Mouse (Mus musculus): ENCODE measurements around the gene Klhdc10. TPM values are rescaled to one million over a fixed set of nuclear protein-coding genes. Genes with fewer than 3 reads are reported as not detected.

Gene Klhdc10
- polyA plus RNA-seq, 1 experiment from 2014 or later: 6.0 TPM

- Histone ChIP-seq H3K9ac (ENCODE audit: low read length) (peak within 1 kb of the TSS; percentile 82), H3K4me2 (replicated peaks; ENCODE audit: low read depth) (peak within 1 kb of the TSS; percentile 61), H3K36me3 (ENCODE audit: control insufficient read depth, insufficient read depth, low read length) (no peaks in the 10 kb centered on the region), H3K4me3 (ENCODE audit: low read depth, low read length) (peak within 1 kb of the TSS; percentile 75), H3K9me3 (ENCODE audit: control insufficient read depth, low read length) (no peaks in the 10 kb centered on the region), H3K27me3 (ENCODE audit: control insufficient read depth, insufficient read depth, low read length) (no peaks in the 10 kb centered on the region), H3K4me1 (replicated peaks; ENCODE audit: control insufficient read depth, insufficient read depth) (no peaks in the 10 kb centered on the region), H3K27ac (replicated peaks) (peak within 1 kb of the TSS; percentile 67)
- TF ChIP-seq EP300 (optimal IDR thresholded peaks at IDR 0.05) (no peak), CTCF (IDR thresholded peaks at IDR 0.05; ENCODE audit: low read depth) (no peak)
- WGBS: 16% methylated on average over 33 of the region's 33 CpGs
- peak; percentile 87 for ATAC-seq (ENCODE audit: low FRiP score, low TSS enrichment)
- peak; percentile 82 for DNase-seq (ENCODE audit: low spot score)
These were observed 10.7 kb upstream of the Klhdc10 start, which contains the start of gene Zc3hc1 for GRCm38 (mm10) chr6:30390714-30391697. Gene Zc3hc1 (minus strand): TSS chr6:30391028.

DNA sequence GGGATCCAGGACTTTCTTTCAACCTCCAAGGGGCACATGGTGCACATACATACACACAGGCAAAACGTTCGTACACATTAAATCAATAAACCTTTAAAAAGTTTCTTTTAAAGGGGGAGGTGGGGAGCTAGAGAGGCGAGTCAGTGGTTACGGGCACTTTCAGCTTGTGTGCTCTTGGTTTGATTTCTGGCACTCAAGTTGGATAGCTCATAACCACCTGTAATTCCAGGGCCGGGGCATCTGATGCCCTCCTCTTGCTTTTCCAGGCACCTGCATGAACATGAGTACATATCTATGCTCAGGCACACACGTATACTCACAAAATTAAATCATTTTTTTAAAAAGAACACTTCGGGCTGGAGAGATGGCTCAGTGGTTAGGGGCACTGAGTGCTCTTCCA lies 9.7 kb upstream of the Klhdc10 start:
- Histone ChIP-seq H3K4me2 (replicated peaks; ENCODE audit: low read depth) (no peak overlapping the region), H3K27ac (replicated peaks) (no peak overlapping the region), H3K27me3 (ENCODE audit: control insufficient read depth, insufficient read depth, low read length) (no peaks in the 10 kb centered on the region), H3K9me3 (ENCODE audit: control insufficient read depth, low read length) (no peaks in the 10 kb centered on the region), H3K9ac (ENCODE audit: low read length) (no peak overlapping the region), H3K36me3 (ENCODE audit: control insufficient read depth, insufficient read depth, low read length) (no peaks in the 10 kb centered on the region), H3K4me3 (ENCODE audit: low read depth, low read length) (no peak overlapping the region), H3K4me1 (replicated peaks; ENCODE audit: control insufficient read depth, insufficient read depth) (no peaks in the 10 kb centered on the region)
- DNase-seq (ENCODE audit: low spot score) (no peak), ATAC-seq (ENCODE audit: low FRiP score, low TSS enrichment) (no peak)
- WGBS: 80% methylated on average over 7 of the region's 7 CpGs
- TF ChIP-seq CTCF (IDR thresholded peaks at IDR 0.05; ENCODE audit: low read depth): no peak
- TF ChIP-seq EP300 (optimal IDR thresholded peaks at IDR 0.05): no peak

DNA sequence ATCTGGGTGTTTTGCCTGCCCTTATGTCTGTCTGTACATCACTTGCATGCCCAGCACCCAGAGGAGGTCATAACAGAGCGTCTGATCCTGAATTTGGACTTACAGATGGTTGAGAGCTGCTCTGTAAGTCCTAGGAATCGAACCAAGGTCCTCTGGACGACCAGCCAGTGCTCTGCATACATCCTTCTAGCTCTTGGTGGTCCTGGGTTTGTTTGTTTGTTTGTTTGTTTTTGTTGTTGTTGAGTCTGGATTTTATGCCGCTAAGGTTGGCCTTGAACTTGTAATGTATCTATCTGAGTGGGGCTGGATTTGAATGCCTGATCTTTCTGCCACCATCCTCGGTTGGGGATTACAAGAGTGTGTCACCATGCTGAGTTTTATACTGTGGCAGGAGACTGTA lies 1.5 kb upstream of the Klhdc10 start:
- no peaks in the 10 kb centered on the region for H3K36me3 ChIP-seq (ENCODE audit: control insufficient read depth, insufficient read depth, low read length)
- H3K27ac ChIP-seq (replicated peaks): no peak overlapping the region
- DNase-seq (ENCODE audit: low spot score) (no peak), ATAC-seq (ENCODE audit: low FRiP score, low TSS enrichment) (no peak)
- no peak for TF ChIP-seq CTCF (IDR thresholded peaks at IDR 0.05; ENCODE audit: low read depth)
- no peak for TF ChIP-seq EP300 (optimal IDR thresholded peaks at IDR 0.05)
- H3K4me1 ChIP-seq (replicated peaks; ENCODE audit: control insufficient read depth, insufficient read depth): no peaks in the 10 kb centered on the region
- no peak overlapping the region for H3K9ac ChIP-seq (ENCODE audit: low read length)
- H3K9me3 ChIP-seq (ENCODE audit: control insufficient read depth, low read length): no peaks in the 10 kb centered on the region
- no peak overlapping the region for H3K4me2 ChIP-seq (replicated peaks; ENCODE audit: low read depth)
- no peak overlapping the region for H3K4me3 ChIP-seq (ENCODE audit: low read depth, low read length)
- 74% methylated on average over 5 of the region's 5 CpGs for WGBS
- H3K27me3 ChIP-seq (ENCODE audit: control insufficient read depth, insufficient read depth, low read length): no peaks in the 10 kb centered on the region

DNA sequence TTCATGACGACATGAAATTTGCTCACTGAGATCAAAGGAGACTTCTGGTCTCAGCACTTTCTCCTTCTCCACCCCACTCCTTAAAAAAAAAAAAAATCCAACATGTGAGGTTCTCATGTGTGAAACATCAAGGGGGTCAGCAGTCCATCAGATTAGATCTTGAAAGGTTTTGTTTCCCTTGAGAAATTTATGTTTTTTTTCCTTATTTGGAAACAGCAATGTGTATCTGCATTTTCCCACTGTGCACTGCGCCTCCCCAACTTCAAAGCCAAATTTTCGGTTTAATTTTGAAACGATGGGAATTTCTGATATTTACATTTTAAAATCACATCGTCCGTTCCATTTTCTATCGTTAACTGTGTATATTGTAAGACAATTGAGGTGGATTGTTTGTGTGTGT lies 952 bp upstream of the Klhdc10 start:
- Histone ChIP-seq H3K4me3 (ENCODE audit: low read depth, low read length) (peak overlapping the region; percentile 99), H3K9ac (ENCODE audit: low read length) (peak overlapping the region; percentile 45), H3K4me2 (replicated peaks; ENCODE audit: low read depth) (peak overlapping the region; percentile 62), H3K27me3 (ENCODE audit: control insufficient read depth, insufficient read depth, low read length) (no peaks in the 10 kb centered on the region), H3K27ac (replicated peaks) (peak overlapping the region; percentile 94), H3K4me1 (replicated peaks; ENCODE audit: control insufficient read depth, insufficient read depth) (no peaks in the 10 kb centered on the region), H3K9me3 (ENCODE audit: control insufficient read depth, low read length) (no peaks in the 10 kb centered on the region), H3K36me3 (ENCODE audit: control insufficient read depth, insufficient read depth, low read length) (no peaks in the 10 kb centered on the region)
- no peak for TF ChIP-seq EP300 (optimal IDR thresholded peaks at IDR 0.05)
- no peak for TF ChIP-seq CTCF (IDR thresholded peaks at IDR 0.05; ENCODE audit: low read depth)
- 3% methylated on average over 7 of the region's 7 CpGs for WGBS
- ATAC-seq (ENCODE audit: low FRiP score, low TSS enrichment) (no peak), DNase-seq (ENCODE audit: low spot score) (no peak)

GRCm38 (mm10) chr6:30402091-30402491 lies 423 bp downstream of the Klhdc10 start:
- Histone ChIP-seq H3K9ac (ENCODE audit: low read length) (peak overlapping the region; percentile 91), H3K9me3 (ENCODE audit: control insufficient read depth, low read length) (no peaks in the 10 kb centered on the region), H3K27me3 (ENCODE audit: control insufficient read depth, insufficient read depth, low read length) (no peaks in the 10 kb centered on the region), H3K4me1 (replicated peaks; ENCODE audit: control insufficient read depth, insufficient read depth) (no peaks in the 10 kb centered on the region), H3K36me3 (ENCODE audit: control insufficient read depth, insufficient read depth, low read length) (no peaks in the 10 kb centered on the region), H3K4me3 (ENCODE audit: low read depth, low read length) (peak overlapping the region; percentile 99), H3K27ac (replicated peaks) (peak overlapping the region; percentile 94), H3K4me2 (replicated peaks; ENCODE audit: low read depth) (peak overlapping the region; percentile 61)
- WGBS: under 1% methylated on average over 29 of the region's 29 CpGs
- DNase-seq (ENCODE audit: low spot score) (peak; percentile 62), ATAC-seq (ENCODE audit: low FRiP score, low TSS enrichment) (peak; percentile 23; the same call in 1 of the 2 replicates)
- TF ChIP-seq CTCF (IDR thresholded peaks at IDR 0.05; ENCODE audit: low read depth): no peak
- TF ChIP-seq EP300 (optimal IDR thresholded peaks at IDR 0.05): no peak

DNA sequence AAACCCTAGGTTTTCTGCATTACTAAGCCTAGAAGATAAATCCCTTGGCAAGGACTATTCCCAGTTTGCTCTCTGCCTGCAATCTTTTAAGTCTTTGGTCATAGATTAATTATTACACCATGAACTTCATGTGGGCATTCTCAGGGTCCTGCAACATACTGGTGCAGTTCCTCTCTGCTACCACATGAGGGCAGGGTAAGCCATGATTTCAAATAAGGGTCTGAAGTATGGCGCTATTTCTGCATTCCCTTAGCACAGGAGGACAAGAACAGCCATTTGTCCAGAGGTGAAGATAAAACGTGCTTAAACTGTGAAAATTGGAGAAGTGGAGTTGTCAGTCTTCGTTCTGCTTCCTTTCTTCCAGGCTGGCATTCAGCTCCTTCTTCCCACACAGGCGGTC lies 1.8 kb downstream of the Klhdc10 start:
- no peaks in the 10 kb centered on the region for H3K4me1 ChIP-seq (replicated peaks; ENCODE audit: control insufficient read depth, insufficient read depth)
- peak; percentile 99 for TF ChIP-seq CTCF (IDR thresholded peaks at IDR 0.05; ENCODE audit: low read depth)
- TF ChIP-seq EP300 (optimal IDR thresholded peaks at IDR 0.05): no peak
- H3K9me3 ChIP-seq (ENCODE audit: control insufficient read depth, low read length): no peaks in the 10 kb centered on the region
- no peak overlapping the region for H3K4me2 ChIP-seq (replicated peaks; ENCODE audit: low read depth)
- no peaks in the 10 kb centered on the region for H3K36me3 ChIP-seq (ENCODE audit: control insufficient read depth, insufficient read depth, low read length)
- H3K4me3 ChIP-seq (ENCODE audit: low read depth, low read length): no peak overlapping the region
- H3K27me3 ChIP-seq (ENCODE audit: control insufficient read depth, insufficient read depth, low read length): no peaks in the 10 kb centered on the region
- no peak overlapping the region for H3K27ac ChIP-seq (replicated peaks)
- peak; percentile 55 for DNase-seq (ENCODE audit: low spot score)
- WGBS: 22% methylated on average over 4 of the region's 4 CpGs
- ATAC-seq (ENCODE audit: low FRiP score, low TSS enrichment): no peak
- H3K9ac ChIP-seq (ENCODE audit: low read length): no peak overlapping the region
